Mouse (Mus musculus): Measurements from ENCODE around the gene Sapcd2.
A peak's percentile ranks its signal among the peaks of the same experiment; 100 is the strongest.
"Not testable (repeated sequence)": the region's sequence is repeated elsewhere in the genome, so short reads cannot be mapped to it uniquely, and the experiment has no call there.

The Sapcd2 gene

GRCm38 (mm10) chr2:25372644-25373391 is 697 bp downstream of the Sapcd2 start:
- no peak for DNase-seq (ENCODE audit: low spot score in 2 of 2)

- DNase-seq (ENCODE audit: low spot score in 2 of 2) = no peak
These were observed 1.3 kb downstream of the Sapcd2 start for GRCm38 (mm10) chr2:25373431-25373830.

- DNase-seq (ENCODE audit: low spot score in 2 of 2) = peak in 1 of 2 experiments; percentile 46
These were observed 4.5 kb downstream of the Sapcd2 start for GRCm38 (mm10) chr2:25376589-25376988.

GRCm38 (mm10) chr2:25384492-25384891 is 12.4 kb downstream of the Sapcd2 start:
- no peak for DNase-seq (ENCODE audit: low spot score in 2 of 2)

- DNase-seq (ENCODE audit: low spot score in 2 of 2) = no peak
These were observed 19.1 kb downstream of the Sapcd2 start for GRCm38 (mm10) chr2:25391266-25391665.

GRCm38 (mm10) chr2:25394281-25395221 is 22.4 kb downstream of the Sapcd2 start:
- no peak for DNase-seq (ENCODE audit: low spot score in 2 of 2)

GRCm38 (mm10) chr2:25395721-25396596 is 23.8 kb downstream of the Sapcd2 start, which contains the start of gene Entpd2:
Gene Entpd2, plus strand, starts transcription at chr2:25395874.
- peak; percentile 55 to 69 for DNase-seq (ENCODE audit: low spot score in 2 of 2)

GRCm38 (mm10) chr2:25396597-25396983 is 24.5 kb downstream of the Sapcd2 start:
- no peak for DNase-seq (ENCODE audit: low spot score in 2 of 2)

GRCm38 (mm10) chr2:25397010-25397409 is 24.9 kb downstream of the Sapcd2 start:
- no peak for DNase-seq (ENCODE audit: low spot score in 2 of 2)

- DNase-seq (ENCODE audit: low spot score in 2 of 2) = no peak
These were observed 25.9 kb downstream of the Sapcd2 start for GRCm38 (mm10) chr2:25398065-25398464.

- DNase-seq (ENCODE audit: low spot score in 2 of 2) = no peak
These were observed 26.9 kb downstream of the Sapcd2 start, which contains the start of gene Npdc1 for GRCm38 (mm10) chr2:25399051-25399450. Gene Npdc1, plus strand, starts transcription at chr2:25399351.

- DNase-seq (ENCODE audit: low spot score in 2 of 2) = no peak
These were observed 28.2 kb downstream of the Sapcd2 start for GRCm38 (mm10) chr2:25400291-25400690.

- DNase-seq (ENCODE audit: low spot score in 2 of 2) = peak; percentile 45
These were observed 28.6 kb downstream of the Sapcd2 start for GRCm38 (mm10) chr2:25400764-25401163.

- peak; percentile 57 to 65 for DNase-seq (ENCODE audit: low spot score in 2 of 2)
These were observed 30.4 kb downstream of the Sapcd2 start for GRCm38 (mm10) chr2:25402377-25402971.

- DNase-seq (ENCODE audit: low spot score in 2 of 2) = peak; percentile 42 to 48
These were observed 31.0 kb downstream of the Sapcd2 start for GRCm38 (mm10) chr2:25402972-25403601.

- no peak for DNase-seq (ENCODE audit: low spot score in 2 of 2)
These were observed 31.9 kb downstream of the Sapcd2 start for GRCm38 (mm10) chr2:25403994-25404393.

GRCm38 (mm10) chr2:25408908-25409307 is 36.8 kb downstream of the Sapcd2 start:
- no peak for DNase-seq (ENCODE audit: low spot score in 2 of 2)

- not testable (repeated sequence) for DNase-seq (ENCODE audit: low spot score in 2 of 2)
These were observed 41.3 kb downstream of the Sapcd2 start for GRCm38 (mm10) chr2:25413436-25413835.

- no peak for DNase-seq (ENCODE audit: low spot score in 2 of 2)
These were observed 45.3 kb downstream of the Sapcd2 start for GRCm38 (mm10) chr2:25417426-25417825.

- no peak for DNase-seq (ENCODE audit: low spot score in 2 of 2)
These were observed 49.8 kb downstream of the Sapcd2 start for GRCm38 (mm10) chr2:25421896-25422295.

Measured in urinary bladder, adult 18-20 months (tissue).